Mouse (Mus musculus): ENCODE measurements at regions not wholly inside any gene's neighbourhood (a gene's known extent, or its start where the extent isn't known, plus 50 kb on each side); places are given as distances from the start of the nearest gene placed in this dataset.

DNA sequence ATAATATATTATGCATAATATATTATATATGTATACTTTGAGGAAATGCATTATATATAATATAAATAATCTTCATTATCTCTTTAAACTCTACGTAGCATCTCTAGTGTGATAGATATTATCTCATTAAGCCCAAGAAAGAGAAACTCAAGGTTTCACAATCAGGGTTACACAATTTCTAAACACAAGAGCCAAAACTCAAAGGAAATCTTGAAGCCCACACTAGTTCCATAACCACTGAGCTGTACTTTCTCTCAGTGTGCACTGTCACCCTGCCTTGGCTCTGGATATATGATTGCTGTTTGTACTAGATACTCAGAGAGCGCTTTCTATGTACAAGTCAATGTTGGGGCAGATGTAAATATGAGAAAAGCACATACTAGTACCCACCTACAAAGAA, 299.6 kb upstream of the Ldb2 start:
- no peak for DNase-seq (ENCODE audit: extremely low read depth)
- Histone ChIP-seq H3K79me2 (replicated peaks; ENCODE audit: control insufficient read depth, extremely low read depth, insufficient read depth, poor library complexity, severe bottlenecking) (no peaks in the 10 kb centered on the region), H3K36me3 (replicated peaks in 1 of 2; ENCODE audit: control insufficient read depth in 1 of 2, insufficient read depth in 1 of 2, low read length in 1 of 2) (no peaks in the 10 kb centered on the region), H3K4me3 (replicated peaks in 1 of 3; ENCODE audit: low read depth in 2 of 3, low read length in 2 of 3, poor library complexity in 1 of 3) (no peak overlapping the region), H3K9me3 (replicated peaks; ENCODE audit: low read length) (no peaks in the 10 kb centered on the region), H3K27me3 (replicated peaks) (no peaks in the 10 kb centered on the region), H3K9ac (ENCODE audit: insufficient read depth, low read depth) (no peak overlapping the region), H3K27ac (ENCODE audit: insufficient read depth, low read depth) (no peak overlapping the region), H3K4me2 (ENCODE audit: insufficient read depth, low read depth, poor library complexity, severe bottlenecking) (no peak overlapping the region), H3K4me1 (ENCODE audit: control insufficient read depth in 1 of 2, insufficient read depth in 2 of 2) (peaks cover 0 to 16% of the 10 kb centered on the region in 2 experiments; a peak in 2 of 4 replicates)
- dilution Hi-C loops (cut with MboI; ENCODE audit: extremely low pct_ligation_motif_present, extremely low pct_unique_long_range_greater_than_20kb, low sequenced_read_pairs) (no loop called here), in situ Hi-C loops (cut with MboI; ENCODE audit: low pct_ligation_motif_present, low pct_unique_long_range_greater_than_20kb, low sequenced_read_pairs) (no loop called here)
- no peak for TF ChIP-seq MAZ (IDR thresholded peaks at IDR 0.05; ENCODE audit: low read depth, low read length)
- no peak for TF ChIP-seq E2F4 (IDR thresholded peaks at IDR 0.05; ENCODE audit: insufficient replicate concordance, low read depth, low read length)
- TF ChIP-seq CTCF (conservative IDR thresholded peaks at IDR 0.05 in 1 of 2, IDR thresholded peaks at IDR 0.05 in 1 of 2; ENCODE audit: low read depth in 2 of 2, low read length in 2 of 2), result no peak
- no peak for TF ChIP-seq PAX5 (IDR thresholded peaks at IDR 0.05; ENCODE audit: low read length)
- no peak for TF ChIP-seq ZKSCAN1 (IDR thresholded peaks at IDR 0.05; ENCODE audit: borderline replicate concordance, low read depth, low read length)
- TF ChIP-seq HCFC1 (IDR thresholded peaks at IDR 0.05; ENCODE audit: low read depth, low read length), result no peak
- no peak for TF ChIP-seq RCOR1 (conservative IDR thresholded peaks at IDR 0.05; ENCODE audit: low read depth, low read length)
- TF ChIP-seq USF1 (IDR thresholded peaks at IDR 0.05; ENCODE audit: low read depth, low read length), result no peak
- TF ChIP-seq MAX (IDR thresholded peaks at IDR 0.05; ENCODE audit: low read length), result no peak
- no peak for TF ChIP-seq NELFE (IDR thresholded peaks at IDR 0.05; ENCODE audit: low read depth, low read length)
- no peak for TF ChIP-seq JUND (conservative IDR thresholded peaks at IDR 0.05; ENCODE audit: low read depth, low read length)
- no peak for TF ChIP-seq ZNF384 (IDR thresholded peaks at IDR 0.05; ENCODE audit: low read depth, low read length)
- no peak for TF ChIP-seq RAD21 (IDR thresholded peaks at IDR 0.05; ENCODE audit: low read depth, low read length)
- no peak for TF ChIP-seq GABPA (IDR thresholded peaks at IDR 0.05; ENCODE audit: insufficient replicate concordance, low read depth, low read length)
- no peak for TF ChIP-seq ZC3H11A (IDR thresholded peaks at IDR 0.05; ENCODE audit: low read depth, low read length)
- no peak for TF ChIP-seq MXI1 (IDR thresholded peaks at IDR 0.05; ENCODE audit: low read depth, low read length)
- TF ChIP-seq KAT2A (IDR thresholded peaks at IDR 0.05; ENCODE audit: insufficient replicate concordance, low read length), result no peak

DNA sequence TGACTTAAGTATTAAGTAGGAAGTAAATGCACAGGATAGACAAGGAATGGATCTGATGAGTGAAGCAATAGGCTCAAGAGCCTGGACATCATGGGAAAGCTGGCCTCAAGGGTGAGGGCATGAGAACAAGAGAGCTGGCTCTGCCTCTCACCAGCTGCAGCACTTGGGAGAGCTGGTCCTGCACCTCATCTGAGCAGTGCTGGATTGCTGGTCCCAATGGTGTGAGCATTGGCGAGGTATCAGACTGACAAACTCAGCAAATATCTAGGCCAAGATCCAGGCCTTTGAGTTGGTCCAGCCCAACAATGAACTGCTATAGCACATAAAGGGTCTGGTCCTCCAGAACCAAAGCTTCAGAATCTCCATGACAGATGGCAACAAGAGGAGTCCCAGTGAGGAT, 298.5 kb upstream of the Ldb2 start:
- Histone ChIP-seq H3K79me2 (replicated peaks; ENCODE audit: control insufficient read depth, extremely low read depth, insufficient read depth, poor library complexity, severe bottlenecking) (no peaks in the 10 kb centered on the region), H3K36me3 (replicated peaks in 1 of 2; ENCODE audit: control insufficient read depth in 1 of 2, insufficient read depth in 1 of 2, low read length in 1 of 2) (no peaks in the 10 kb centered on the region), H3K4me2 (ENCODE audit: insufficient read depth, low read depth, poor library complexity, severe bottlenecking) (no peak overlapping the region), H3K9ac (ENCODE audit: insufficient read depth, low read depth) (no peak overlapping the region), H3K4me3 (replicated peaks in 1 of 3; ENCODE audit: low read depth in 2 of 3, low read length in 2 of 3, poor library complexity in 1 of 3) (no peak overlapping the region), H3K27ac (ENCODE audit: insufficient read depth, low read depth) (no peak overlapping the region), H3K4me1 (ENCODE audit: control insufficient read depth in 1 of 2, insufficient read depth in 2 of 2) (peaks cover 0 to 14% of the 10 kb centered on the region in 2 experiments; a peak in 2 of 4 replicates), H3K9me3 (replicated peaks; ENCODE audit: low read length) (no peaks in the 10 kb centered on the region), H3K27me3 (replicated peaks) (no peaks in the 10 kb centered on the region)
- in situ Hi-C loops (cut with MboI; ENCODE audit: low pct_ligation_motif_present, low pct_unique_long_range_greater_than_20kb, low sequenced_read_pairs) (no loop called here), dilution Hi-C loops (cut with MboI; ENCODE audit: extremely low pct_ligation_motif_present, extremely low pct_unique_long_range_greater_than_20kb, low sequenced_read_pairs) (no loop called here)
- no peak for DNase-seq (ENCODE audit: extremely low read depth)
- TF ChIP-seq KAT2A (IDR thresholded peaks at IDR 0.05; ENCODE audit: insufficient replicate concordance, low read length) (no peak), ZMIZ1 (IDR thresholded peaks at IDR 0.05; ENCODE audit: low read depth, low read length) (no peak), ZKSCAN1 (IDR thresholded peaks at IDR 0.05; ENCODE audit: borderline replicate concordance, low read depth, low read length) (no peak), ZNF384 (IDR thresholded peaks at IDR 0.05; ENCODE audit: low read depth, low read length) (no peak)
